Mouse (Mus musculus): ENCODE data around the gene Unc5b. TPM values are rescaled to one million over a fixed set of nuclear protein-coding genes. Genes with fewer than 3 reads are reported as not detected.
"Not testable (repeated sequence)": the region's sequence is repeated elsewhere in the genome, so short reads cannot be mapped to it uniquely, and the experiment has no call there.

Gene Unc5b
- polyA plus RNA-seq (2016; fragmentation: Nextera tagmentation; extraction: Ambion mirVana), result 1.3 and 1.4 TPM in 2 replicates

GRCm38 (mm10) chr10:60831379-60831778, at the start of gene Unc5b:
Unc5b (minus strand) TSS chr10:60831581.
- Histone ChIP-seq H3K27ac (peak within 1 kb of the TSS; percentile 40; the same call in 1 of the 2 replicates), H3K9ac (peak within 1 kb of the TSS; percentile 48), H3K4me3 (peak within 1 kb of the TSS; percentile 56), H3K27me3 (replicated peaks) (peaks cover 99% of the 10 kb centered on the region), H3K9me3 (replicated peaks) (no peaks in the 10 kb centered on the region), H3K4me1 (peaks cover 13% of the 10 kb centered on the region), H3K36me3 (no peaks in the 10 kb centered on the region), H3K4me2 (peak within 1 kb of the TSS; percentile 74)
- peak; percentile 76 for ATAC-seq
- under 1% methylated on average over 52 of the region's 53 CpGs for WGBS (ENCODE audit: insufficient replicate concordance)

DNA sequence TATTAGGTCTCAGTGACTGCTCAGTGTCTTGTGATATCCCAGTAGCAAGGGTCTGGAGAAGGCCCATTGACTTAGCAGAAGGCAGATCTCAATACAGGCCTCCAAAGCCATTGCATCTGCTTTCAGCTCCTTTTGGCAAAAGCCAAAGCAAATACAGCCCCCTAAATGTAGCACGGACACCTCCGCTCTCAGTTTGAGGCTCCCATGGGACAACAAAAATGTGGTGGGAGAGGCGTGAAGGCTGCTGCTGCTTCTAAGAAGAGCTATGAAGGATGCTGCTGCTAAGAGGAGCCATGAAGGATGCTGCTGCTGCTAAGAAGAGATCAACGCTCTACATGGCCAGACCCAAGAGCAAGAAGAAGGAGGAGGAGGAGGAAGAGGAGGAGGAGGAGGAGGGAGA, 48.4 kb upstream of the Unc5b start:
- ATAC-seq, result no peak
- H3K4me1 ChIP-seq, result no peaks in the 10 kb centered on the region
- no peak overlapping the region for H3K9ac ChIP-seq
- H3K4me2 ChIP-seq, result no peak overlapping the region
- H3K27ac ChIP-seq, result no peak overlapping the region
- H3K4me3 ChIP-seq, result no peak overlapping the region
- H3K9me3 ChIP-seq (replicated peaks), result no peaks in the 10 kb centered on the region
- no peaks in the 10 kb centered on the region for H3K36me3 ChIP-seq
- no peaks in the 10 kb centered on the region for H3K27me3 ChIP-seq (replicated peaks)
- WGBS (ENCODE audit: insufficient replicate concordance), result 66% methylated on average over 4 of the region's 4 CpGs

- no peak for ATAC-seq
- no peak overlapping the region for H3K4me2 ChIP-seq
- H3K4me1 ChIP-seq, result no peaks in the 10 kb centered on the region
- no peak overlapping the region for H3K4me3 ChIP-seq
- no peaks in the 10 kb centered on the region for H3K36me3 ChIP-seq
- no peaks in the 10 kb centered on the region for H3K9me3 ChIP-seq (replicated peaks)
- no peak overlapping the region for H3K27ac ChIP-seq
- H3K27me3 ChIP-seq (replicated peaks), result no peaks in the 10 kb centered on the region
- no peak overlapping the region for H3K9ac ChIP-seq
- 73% methylated on average over 5 of the region's 5 CpGs for WGBS (ENCODE audit: insufficient replicate concordance)
Observed at GRCm38 (mm10) chr10:60877075-60877474, 45.7 kb upstream of the Unc5b start.

- WGBS (ENCODE audit: insufficient replicate concordance), result 69% methylated on average over 1 of the region's 1 CpGs
- no peak overlapping the region for H3K4me2 ChIP-seq
- no peaks in the 10 kb centered on the region for H3K9me3 ChIP-seq (replicated peaks)
- no peak overlapping the region for H3K27ac ChIP-seq
- H3K36me3 ChIP-seq, result no peaks in the 10 kb centered on the region
- H3K4me3 ChIP-seq, result no peak overlapping the region
- H3K9ac ChIP-seq, result no peak overlapping the region
- H3K27me3 ChIP-seq (replicated peaks), result no peaks in the 10 kb centered on the region
- no peak for ATAC-seq
- no peaks in the 10 kb centered on the region for H3K4me1 ChIP-seq
Observed at GRCm38 (mm10) chr10:60875011-60875410, 43.6 kb upstream of the Unc5b start.

DNA sequence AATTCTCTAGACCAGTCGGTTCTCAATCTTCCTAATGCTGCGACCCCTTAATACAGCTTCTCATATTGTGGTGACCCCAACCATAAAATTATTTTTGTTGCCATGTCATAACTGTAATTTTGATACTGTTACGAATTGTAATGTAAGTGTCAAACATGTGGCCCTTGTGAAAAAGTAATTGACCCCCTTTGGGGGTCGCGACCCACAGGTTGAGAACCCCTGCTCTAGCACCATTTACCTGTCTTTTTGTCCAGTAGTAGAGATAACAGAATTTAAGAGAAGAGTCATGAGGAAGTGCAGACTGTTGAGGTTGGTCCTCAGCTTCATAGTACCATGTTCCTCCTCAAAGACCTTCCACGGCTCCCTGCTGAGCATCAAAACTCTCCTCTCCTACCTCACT, 31.9 kb upstream of the Unc5b start:
- Histone ChIP-seq H3K9ac (no peak overlapping the region), H3K4me2 (no peak overlapping the region), H3K4me1 (no peaks in the 10 kb centered on the region), H3K9me3 (replicated peaks) (no peaks in the 10 kb centered on the region), H3K4me3 (no peak overlapping the region), H3K27ac (no peak overlapping the region), H3K27me3 (replicated peaks) (no peaks in the 10 kb centered on the region), H3K36me3 (no peaks in the 10 kb centered on the region)
- no peak for ATAC-seq
- 66% methylated on average over 6 of the region's 6 CpGs for WGBS (ENCODE audit: insufficient replicate concordance)

DNA sequence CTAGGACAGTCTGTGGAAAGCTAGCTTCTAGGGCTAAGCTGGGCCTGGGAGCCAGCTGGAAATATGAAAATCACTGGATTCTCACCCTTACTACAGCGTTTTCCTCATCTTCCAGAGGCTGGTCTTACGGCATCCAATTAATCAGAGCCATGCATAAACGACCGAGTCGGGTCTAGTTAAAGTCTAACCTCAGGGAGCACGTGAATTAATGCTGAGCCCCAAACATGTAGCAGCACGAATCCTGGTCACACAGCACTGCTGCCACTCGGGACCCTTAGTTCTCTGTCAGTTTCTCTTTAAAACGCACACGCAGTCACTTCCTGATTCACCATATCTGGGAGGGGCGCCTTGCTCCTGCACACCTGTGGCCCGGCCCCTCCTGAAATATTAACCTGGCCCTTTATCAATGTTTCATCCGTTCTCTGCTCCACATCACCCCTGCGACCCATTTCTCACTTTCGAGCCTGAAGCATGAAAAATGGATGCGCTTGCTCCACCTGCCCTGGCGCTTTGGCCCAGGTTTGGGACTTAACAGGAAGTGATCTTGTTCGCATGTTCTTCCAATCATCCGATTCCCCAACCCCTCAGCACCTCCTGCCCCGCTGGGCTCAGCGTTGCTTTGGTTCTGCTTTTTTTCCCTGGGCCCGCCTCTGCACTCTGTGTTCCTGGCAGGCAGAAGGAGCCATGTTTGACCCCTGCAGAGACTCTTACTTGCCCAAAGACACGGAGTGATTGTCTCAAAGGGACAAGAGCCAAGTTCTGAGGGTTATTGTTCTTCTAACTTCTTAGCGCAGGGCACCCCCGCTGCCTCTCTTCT, 31.3 kb upstream of the Unc5b start:
- Histone ChIP-seq H3K27me3 (replicated peaks) (no peaks in the 10 kb centered on the region), H3K4me2 (no peak overlapping the region), H3K27ac (no peak overlapping the region), H3K9me3 (replicated peaks) (no peaks in the 10 kb centered on the region), H3K9ac (no peak overlapping the region), H3K4me3 (no peak overlapping the region), H3K36me3 (no peaks in the 10 kb centered on the region), H3K4me1 (no peaks in the 10 kb centered on the region)
- WGBS (ENCODE audit: insufficient replicate concordance), result 54% methylated on average over 25 of the region's 25 CpGs
- no peak for ATAC-seq

GRCm38 (mm10) chr10:60845271-60845670, 13.9 kb upstream of the Unc5b start:
- H3K27me3 ChIP-seq (replicated peaks); H3K4me2 ChIP-seq; ATAC-seq; H3K9ac ChIP-seq; H3K4me3 ChIP-seq; H3K27ac ChIP-seq; H3K9me3 ChIP-seq (replicated peaks); H3K36me3 ChIP-seq; H3K4me1 ChIP-seq: not testable (repeated sequence)

DNA sequence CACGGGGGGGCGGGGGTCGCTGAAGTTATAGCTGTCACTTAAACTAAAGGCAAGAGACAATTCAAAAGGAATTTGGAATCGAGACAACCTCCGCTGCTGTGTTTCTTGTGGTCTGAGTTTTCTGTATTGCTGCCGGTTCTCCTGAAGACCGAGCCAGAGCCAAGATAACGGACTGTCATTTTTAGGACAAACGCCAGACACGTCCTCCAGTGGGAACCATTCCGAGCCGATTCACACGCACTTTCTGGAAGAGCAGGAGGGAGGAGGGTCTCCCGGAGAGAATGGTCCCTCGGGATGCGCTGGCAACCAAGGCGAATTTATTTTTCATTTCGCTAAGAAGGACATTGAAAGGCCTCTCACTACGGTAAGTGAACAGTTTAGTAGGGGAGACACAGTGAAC, 7.4 kb upstream of the Unc5b start:
- no peak overlapping the region for H3K4me2 ChIP-seq
- H3K27ac ChIP-seq, result no peak overlapping the region
- 53% methylated on average over 19 of the region's 19 CpGs for WGBS (ENCODE audit: insufficient replicate concordance)
- H3K4me1 ChIP-seq, result no peaks in the 10 kb centered on the region
- H3K4me3 ChIP-seq, result no peak overlapping the region
- H3K36me3 ChIP-seq, result no peaks in the 10 kb centered on the region
- ATAC-seq, result no peak
- no peak overlapping the region for H3K9ac ChIP-seq
- H3K27me3 ChIP-seq (replicated peaks), result peaks cover 33% of the 10 kb centered on the region
- no peaks in the 10 kb centered on the region for H3K9me3 ChIP-seq (replicated peaks)

- Histone ChIP-seq H3K27ac (no peak overlapping the region), H3K4me1 (peaks cover 13% of the 10 kb centered on the region), H3K9ac (no peak overlapping the region), H3K4me2 (no peak overlapping the region), H3K27me3 (replicated peaks) (peaks cover 71% of the 10 kb centered on the region), H3K9me3 (replicated peaks) (no peaks in the 10 kb centered on the region), H3K36me3 (no peaks in the 10 kb centered on the region), H3K4me3 (no peak overlapping the region)
- no peak for ATAC-seq
- 3% methylated on average over 13 of the region's 13 CpGs for WGBS (ENCODE audit: insufficient replicate concordance)
Observed at GRCm38 (mm10) chr10:60834949-60835348, 3.6 kb upstream of the Unc5b start.

GRCm38 (mm10) chr10:60832664-60833173, 1.3 kb upstream of the Unc5b start:
- ATAC-seq, result no peak
- H3K4me3 ChIP-seq, result no peak overlapping the region
- peaks cover 13% of the 10 kb centered on the region for H3K4me1 ChIP-seq
- no peak overlapping the region for H3K9ac ChIP-seq
- H3K27ac ChIP-seq, result no peak overlapping the region
- 58% methylated on average over 12 of the region's 12 CpGs for WGBS (ENCODE audit: insufficient replicate concordance)
- no peaks in the 10 kb centered on the region for H3K9me3 ChIP-seq (replicated peaks)
- no peak overlapping the region for H3K4me2 ChIP-seq
- peaks cover 94% of the 10 kb centered on the region for H3K27me3 ChIP-seq (replicated peaks)
- H3K36me3 ChIP-seq, result no peaks in the 10 kb centered on the region

DNA sequence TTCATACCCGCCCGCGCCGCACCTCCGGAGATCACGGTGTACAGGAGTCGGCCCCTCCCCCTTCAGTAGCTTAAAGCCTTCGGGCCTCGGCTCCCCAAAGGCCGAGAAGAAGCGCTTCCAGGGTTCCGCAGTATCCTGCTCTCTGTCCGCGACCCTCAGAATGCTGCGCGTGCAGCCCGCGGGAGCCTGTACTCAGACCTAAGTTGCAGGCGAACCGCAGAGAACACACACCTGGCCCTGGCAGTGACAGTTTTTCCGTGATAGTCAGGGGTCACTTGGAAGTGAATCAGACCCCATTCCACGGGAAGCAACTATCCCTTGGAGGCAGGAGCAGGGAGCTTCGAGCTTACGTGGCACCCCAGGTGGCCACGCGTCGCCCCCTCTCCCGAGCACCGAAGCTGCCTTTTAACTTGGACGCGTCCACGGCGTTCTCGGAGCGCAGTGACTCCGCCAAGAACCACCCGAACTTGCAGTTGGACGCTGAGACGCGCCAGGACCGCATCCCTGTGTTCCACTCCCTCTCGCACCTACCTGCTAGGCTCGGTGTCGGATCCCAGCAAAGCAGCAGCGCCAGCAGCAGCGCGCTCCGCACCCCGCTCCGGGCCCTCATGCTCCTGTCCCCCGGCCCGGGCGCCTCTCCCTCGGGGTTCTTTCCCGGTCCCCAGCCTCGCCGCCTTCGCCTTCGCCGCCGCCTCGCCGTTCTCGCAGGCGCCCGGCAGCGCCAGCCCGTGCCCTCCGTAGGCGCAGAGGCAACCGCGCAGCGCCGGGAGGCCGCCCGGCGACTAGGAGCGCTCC, 628 bp downstream of the Unc5b start:
- Histone ChIP-seq H3K9me3 (replicated peaks) (no peaks in the 10 kb centered on the region), H3K27ac (peak overlapping the region; percentile 40; the same call in 1 of the 2 replicates), H3K9ac (peak overlapping the region; percentile 48), H3K36me3 (no peaks in the 10 kb centered on the region), H3K27me3 (replicated peaks) (peaks cover 100% of the 10 kb centered on the region), H3K4me2 (peak overlapping the region; percentile 74), H3K4me3 (peak overlapping the region; percentile 56), H3K4me1 (peaks cover 13% of the 10 kb centered on the region)
- WGBS (ENCODE audit: insufficient replicate concordance), result 1% methylated on average over 76 of the region's 78 CpGs
- ATAC-seq, result no peak

- H3K27me3 ChIP-seq (replicated peaks), result peaks cover 100% of the 10 kb centered on the region
- H3K27ac ChIP-seq, result no peak overlapping the region
Observed at GRCm38 (mm10) chr10:60830000-60830399, 1.4 kb downstream of the Unc5b start.

More at GRCm38 (mm10) chr10:60830000-60830399, 1.4 kb downstream of the Unc5b start:
- no peak overlapping the region for H3K9ac ChIP-seq
- H3K4me3 ChIP-seq, result peak overlapping the region; percentile 56
- no peaks in the 10 kb centered on the region for H3K9me3 ChIP-seq (replicated peaks)
- H3K36me3 ChIP-seq, result no peaks in the 10 kb centered on the region
- peaks cover 13% of the 10 kb centered on the region for H3K4me1 ChIP-seq
- peak overlapping the region; percentile 74 for H3K4me2 ChIP-seq
- no peak for ATAC-seq
- 2% methylated on average over 11 of the region's 11 CpGs for WGBS (ENCODE audit: insufficient replicate concordance)

Data from liver, embryonic 12.5 days (tissue).